Mouse (Mus musculus): ENCODE data around the gene Mbtps1. TPM values are rescaled to one million over a fixed set of nuclear protein-coding genes. Genes with fewer than 3 reads are reported as not detected.

Gene Mbtps1
- total RNA-seq (2021) = 109 and 122 TPM in 2 replicates
- long read RNA-seq, full-length matches to known transcripts = 10 of 72 reads
- long read RNA-seq, partial matches to known transcripts = 53 of 72 reads
- long read RNA-seq, other reads (novel, unspliced or antisense) = 9 of 72 reads

- peak; percentile 99 for DNase-seq
These were observed at the start of gene Mbtps1 for GRCm38 (mm10) chr8:119558603-119559401. Gene Mbtps1 (minus strand): TSS chr8:119558735.

- DNase-seq = no peak
These were observed 47.7 kb upstream of the Mbtps1 start for GRCm38 (mm10) chr8:119606224-119606623.

GRCm38 (mm10) chr8:119604996-119605395 is 46.5 kb upstream of the Mbtps1 start, which contains the start of gene Taf1c:
Gene Taf1c (minus strand): TSS chr8:119605222.
- DNase-seq = peak; percentile 91

- no peak for DNase-seq
These were observed 45.9 kb upstream of the Mbtps1 start for GRCm38 (mm10) chr8:119604398-119604803.

- DNase-seq = no peak
These were observed 45.2 kb upstream of the Mbtps1 start for GRCm38 (mm10) chr8:119603771-119604170.

GRCm38 (mm10) chr8:119591456-119591855 is 32.9 kb upstream of the Mbtps1 start:
- no peak for DNase-seq

GRCm38 (mm10) chr8:119590348-119590747 is 31.8 kb upstream of the Mbtps1 start:
- no peak for DNase-seq

GRCm38 (mm10) chr8:119588844-119589243 is 30.3 kb upstream of the Mbtps1 start:
- DNase-seq = no peak

- no peak for DNase-seq
These were observed 29.8 kb upstream of the Mbtps1 start for GRCm38 (mm10) chr8:119588321-119588720.

GRCm38 (mm10) chr8:119585901-119586300 is 27.4 kb upstream of the Mbtps1 start:
- DNase-seq = no peak

- no peak for DNase-seq
These were observed 22.1 kb upstream of the Mbtps1 start for GRCm38 (mm10) chr8:119580441-119581161.

- DNase-seq = no peak
These were observed 20.6 kb upstream of the Mbtps1 start for GRCm38 (mm10) chr8:119579096-119579495.

GRCm38 (mm10) chr8:119575366-119575726 is 16.8 kb upstream of the Mbtps1 start:
- no peak for DNase-seq

GRCm38 (mm10) chr8:119574437-119575365 is 16.2 kb upstream of the Mbtps1 start, which contains the start of the genes Hsdl1 and Dnaaf1:
Gene Hsdl1 (minus strand): TSS chr8:119575183.
Gene Dnaaf1 (plus strand): TSS chr8:119575235.
- peak; percentile 99 for DNase-seq

GRCm38 (mm10) chr8:119572411-119572810 is 13.9 kb upstream of the Mbtps1 start:
- no peak for DNase-seq

GRCm38 (mm10) chr8:119571135-119571534 is 12.6 kb upstream of the Mbtps1 start:
- DNase-seq = no peak

- no peak for DNase-seq
These were observed 11.3 kb upstream of the Mbtps1 start for GRCm38 (mm10) chr8:119569881-119570280.

GRCm38 (mm10) chr8:119568951-119569350 is 10.4 kb upstream of the Mbtps1 start:
- DNase-seq = no peak

GRCm38 (mm10) chr8:119568251-119568650 is 9.7 kb upstream of the Mbtps1 start:
- no peak for DNase-seq

GRCm38 (mm10) chr8:119566367-119566766 is 7.8 kb upstream of the Mbtps1 start:
- DNase-seq = no peak

GRCm38 (mm10) chr8:119563849-119564251 is 5.3 kb upstream of the Mbtps1 start:
- DNase-seq = no peak

- no peak for DNase-seq
These were observed 826 bp upstream of the Mbtps1 start for GRCm38 (mm10) chr8:119559402-119559720.

Data from adrenal gland, postnatal 25 days (tissue).